Mouse (Mus musculus) heart, adult 2 months (tissue): ENCODE measurements at regions not wholly inside any gene's neighbourhood (a gene's known extent, or its start where the extent isn't known, plus 50 kb on each side); places are given as distances from the start of the nearest gene placed in this dataset.

ENCODE experiments used
- DNase-seq, 2 experiments: peaks; one replicate each; pipeline ENCODE4 v3.0.0; 2021
- H3K27ac ChIP-seq: fragments of 200-600 bp; 2 replicates; pipeline ENCODE4 v1.8.1; 2022
- H3K27me3 ChIP-seq: fragments of 200-500 bp; 2 replicates; pipeline ENCODE4 v1.6.1; 2012; ENCODE audit warnings: mild to moderate bottlenecking, low read length, inconsistent platforms, mixed read lengths; ENCODE audit not compliant: control insufficient read depth, insufficient read depth
- H3K36me3 ChIP-seq: fragments of 200-500 bp; 2 replicates; pipeline ENCODE4 v1.6.1; 2012; ENCODE audit warnings: low read length, inconsistent platforms; ENCODE audit not compliant: control insufficient read depth, insufficient read depth
- H3K4me1 ChIP-seq: fragments of 200-500 bp; 2 replicates; pipeline ENCODE4 v1.6.1; 2011; ENCODE audit warnings: low read length; ENCODE audit not compliant: control insufficient read depth, insufficient read depth
- H3K4me3 ChIP-seq: fragments of 200-600 bp; 2 replicates; pipeline ENCODE4 v1.8.1; 2022
- H3K79me2 ChIP-seq: fragments of 200-500 bp; replicated peaks from 2 replicates; pipeline ENCODE4 v1.6.1; 2012; ENCODE audit warnings: mild to moderate bottlenecking, inconsistent platforms, low read length, moderate library complexity, mixed read lengths; ENCODE audit not compliant: control insufficient read depth, insufficient read depth
- H3K9ac ChIP-seq: fragments of 200-500 bp; 2 replicates; pipeline ENCODE4 v1.6.1; 2012; ENCODE audit warnings: low read depth, mild to moderate bottlenecking, control low read depth, inconsistent platforms, low read length, mixed read lengths
- CTCF ChIP-seq: fragments of 200-600 bp; IDR thresholded peaks from 2 replicates; pipeline ENCODE4 v1.8.1; 2022; ENCODE audit warnings: antibody characterized with exemption, mild to moderate bottlenecking, moderate library complexity
- EP300 ChIP-seq: fragments of 200-500 bp; IDR thresholded peaks from 2 replicates; pipeline ENCODE4 v1.6.1; 2011; ENCODE audit warnings: low read depth, low read length, control low read depth; ENCODE audit not compliant: insufficient read depth
- POLR2A ChIP-seq: fragments of 200-500 bp; IDR thresholded peaks from 2 replicates; pipeline ENCODE4 v1.6.1; 2011; ENCODE audit warnings: mild to moderate bottlenecking, low read depth, low read length, control low read depth; ENCODE audit not compliant: insufficient read depth
- WGBS: fragments of 180-500 bp; shearing (Covaris S2); methylation state at CpG from one replicate; pipeline ENCODE4 v1.1.7; 2018; 5-methylcytosine and 5-hydroxymethylcytosine counted together
- intact Hi-C: fragments of 180-260 bp; cut with DNase I; formaldehyde crosslinking; loops from one replicate; pipeline ENCODE4 v1.15.1; 2025

DNA sequence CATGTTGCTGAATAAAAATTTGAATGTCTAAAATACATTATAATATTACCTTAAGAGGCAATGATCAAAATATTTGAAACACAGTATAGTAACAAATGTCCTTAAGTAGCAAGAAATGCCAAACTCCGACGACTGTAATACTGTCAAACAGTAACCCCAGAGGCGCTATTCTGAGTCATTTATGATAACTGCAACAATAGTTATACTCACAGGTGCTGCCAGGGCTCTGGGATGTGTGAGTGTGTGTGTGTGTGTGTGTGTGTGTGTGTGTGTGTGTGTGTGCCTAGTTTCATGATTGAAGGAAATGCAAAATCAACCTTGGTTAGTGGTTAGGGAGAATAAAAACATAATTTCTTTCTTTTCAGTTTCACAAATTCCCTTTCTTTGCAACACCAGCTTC, 94.0 kb upstream of the Galnt15 start:
- H3K4me3 ChIP-seq: peak overlapping the region; percentile 19; the same call in 1 of the 2 replicates
- H3K27me3 ChIP-seq: no peaks in the 10 kb centered on the region
- intact Hi-C loops: loop anchor here (5.0 kb wide), 2 partner anchors 102 to 277 kb away; partner anchors contain the start of gene Ankrd28
- H3K36me3 ChIP-seq: peaks cover 10% of the 10 kb centered on the region
- TF ChIP-seq POLR2A: no peak
- TF ChIP-seq EP300: no peak
- TF ChIP-seq CTCF: no peak
- no peak overlapping the region for H3K9ac ChIP-seq
- peak overlapping the region; percentile 73 for H3K27ac ChIP-seq
- no peaks in the 10 kb centered on the region for H3K79me2 ChIP-seq
- DNase-seq: no peak
- H3K4me1 ChIP-seq: peaks cover 19% of the 10 kb centered on the region
- 28% methylated on average over 3 of the region's 3 CpGs for WGBS

DNA sequence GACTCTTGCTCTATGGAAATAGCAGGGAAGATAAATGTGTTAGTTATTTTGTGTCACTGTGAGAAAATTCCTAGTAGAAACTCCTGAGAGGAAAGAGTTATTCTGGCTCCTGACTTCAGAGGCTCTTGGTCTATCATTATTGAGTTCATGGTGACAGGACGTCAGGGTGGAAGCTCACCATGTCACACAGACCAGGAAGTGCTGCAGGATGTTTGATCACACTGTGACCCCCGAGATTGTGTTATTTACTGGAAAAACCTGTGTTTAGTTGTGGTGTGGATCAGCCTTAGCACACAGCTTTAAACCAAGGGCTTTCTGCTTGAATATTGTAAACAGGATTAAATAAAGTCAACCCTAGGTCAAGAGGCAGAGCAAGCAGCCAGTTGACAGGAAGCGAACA, 93.4 kb upstream of the Galnt15 start:
- H3K4me1 ChIP-seq: peaks cover 16% of the 10 kb centered on the region
- H3K4me3 ChIP-seq: no peak overlapping the region
- TF ChIP-seq CTCF: no peak
- H3K27ac ChIP-seq: no peak overlapping the region; the same call in 1 of the 2 replicates
- H3K79me2 ChIP-seq: no peaks in the 10 kb centered on the region
- DNase-seq: no peak
- WGBS: 44% methylated on average over 3 of the region's 3 CpGs
- peaks cover 10% of the 10 kb centered on the region for H3K36me3 ChIP-seq
- no peak overlapping the region for H3K9ac ChIP-seq
- H3K27me3 ChIP-seq: no peaks in the 10 kb centered on the region
- intact Hi-C loops: no loop called here

DNA sequence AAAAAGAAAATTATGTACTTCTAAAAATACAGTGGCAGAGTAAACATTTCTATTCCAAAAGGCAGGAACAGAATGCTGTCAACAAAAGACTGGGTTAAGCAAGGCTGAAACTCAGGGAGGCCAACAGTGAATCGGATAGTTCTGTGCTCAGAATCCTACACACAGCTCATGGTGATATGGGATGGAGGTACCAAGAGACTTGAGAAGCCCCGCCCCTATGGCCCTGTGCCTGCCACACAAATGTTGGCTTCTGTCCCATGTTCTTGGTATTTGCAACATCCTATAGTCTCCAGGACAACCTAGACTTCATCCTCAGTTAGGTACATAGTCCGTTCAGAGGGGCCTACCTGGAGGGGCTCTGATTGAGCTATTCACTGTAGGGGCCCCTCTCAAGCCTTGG, 92.2 kb upstream of the Galnt15 start:
- Histone ChIP-seq H3K27me3 (no peaks in the 10 kb centered on the region), H3K36me3 (peaks cover 3% of the 10 kb centered on the region), H3K79me2 (no peaks in the 10 kb centered on the region), H3K9ac (no peak overlapping the region), H3K4me3 (no peak overlapping the region), H3K27ac (no peak overlapping the region), H3K4me1 (peaks cover 12% of the 10 kb centered on the region)
- TF ChIP-seq EP300 (no peak), POLR2A (no peak), CTCF (no peak)
- no peak for DNase-seq
- intact Hi-C loops: no loop called here
- WGBS: 84% methylated on average over 3 of the region's 3 CpGs

DNA sequence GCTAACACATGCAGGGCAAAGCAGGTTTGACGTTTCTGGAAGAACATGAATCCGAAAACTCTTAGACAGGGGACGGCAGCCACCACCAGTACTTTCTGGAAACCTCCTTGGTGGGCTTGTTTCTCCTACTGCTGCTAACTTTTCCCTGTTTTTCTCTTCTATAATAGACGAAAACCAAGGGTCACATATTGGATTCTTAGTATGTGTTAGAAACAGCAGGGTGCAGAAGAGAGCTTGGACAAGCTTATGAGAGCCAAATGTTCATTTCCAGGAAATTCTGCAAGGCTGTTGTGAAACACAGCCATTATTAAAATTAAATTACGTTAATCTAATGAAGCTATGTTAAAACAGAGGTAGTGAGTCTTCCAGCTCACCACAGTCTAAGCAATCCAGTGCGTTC, 87.9 kb upstream of the Galnt15 start:
- Histone ChIP-seq H3K27ac (no peak overlapping the region), H3K36me3 (no peaks in the 10 kb centered on the region), H3K4me3 (no peak overlapping the region), H3K79me2 (no peaks in the 10 kb centered on the region), H3K4me1 (peaks cover 6% of the 10 kb centered on the region), H3K9ac (no peak overlapping the region), H3K27me3 (no peaks in the 10 kb centered on the region)
- no peak for TF ChIP-seq EP300
- TF ChIP-seq CTCF: no peak
- TF ChIP-seq POLR2A: no peak
- intact Hi-C loops: no loop called here
- WGBS: 89% methylated on average over 6 of the region's 6 CpGs
- no peak for DNase-seq

DNA sequence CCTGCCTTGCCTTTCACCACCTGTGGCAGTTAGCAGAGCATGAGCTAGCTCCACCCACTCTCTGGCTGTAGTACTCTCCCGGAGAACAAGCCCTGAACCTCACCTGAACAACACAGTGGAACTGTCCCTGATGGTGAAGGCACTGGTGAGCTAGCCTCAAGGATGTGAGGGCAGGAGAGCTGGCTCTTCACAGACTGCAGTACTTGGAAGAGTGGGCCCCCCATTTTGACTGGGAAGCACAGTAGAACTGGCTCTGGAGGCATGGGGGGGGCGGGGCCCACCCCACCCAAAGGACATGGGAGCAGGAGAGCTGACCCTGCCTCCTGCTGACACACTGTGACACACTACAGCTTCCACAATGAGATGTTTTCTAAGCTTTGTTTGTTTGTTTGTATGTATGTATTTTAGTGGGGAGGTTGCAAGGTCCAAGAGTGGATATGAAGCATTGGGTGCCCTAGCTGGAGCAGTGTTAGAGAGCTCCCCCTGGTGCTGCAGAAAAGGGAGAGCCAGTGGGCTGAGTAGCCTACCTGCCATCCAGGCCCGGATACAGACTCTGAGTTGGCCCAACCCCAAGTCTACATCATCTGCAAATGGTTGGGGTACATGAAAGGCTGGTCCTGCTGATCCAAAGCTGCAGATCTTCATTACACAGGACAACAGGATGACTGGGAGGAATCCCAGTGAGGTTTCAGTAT, 86.4 kb upstream of the Galnt15 start:
- Histone ChIP-seq H3K4me3 (no peak overlapping the region), H3K4me1 (peaks cover 5% of the 10 kb centered on the region), H3K79me2 (no peaks in the 10 kb centered on the region), H3K36me3 (no peaks in the 10 kb centered on the region), H3K27ac (no peak overlapping the region), H3K27me3 (no peaks in the 10 kb centered on the region), H3K9ac (no peak overlapping the region)
- TF ChIP-seq EP300 (peak; percentile 71; the same call in 1 of the 2 replicates), CTCF (peak; percentile 88), POLR2A (no peak)
- intact Hi-C loops: loop anchor here (1.0 kb wide), 1 partner anchor 148 kb away; no protein-coding TSS in a partner anchor
- peak; percentile 52 for DNase-seq
- WGBS: 57% methylated on average over 3 of the region's 3 CpGs

DNA sequence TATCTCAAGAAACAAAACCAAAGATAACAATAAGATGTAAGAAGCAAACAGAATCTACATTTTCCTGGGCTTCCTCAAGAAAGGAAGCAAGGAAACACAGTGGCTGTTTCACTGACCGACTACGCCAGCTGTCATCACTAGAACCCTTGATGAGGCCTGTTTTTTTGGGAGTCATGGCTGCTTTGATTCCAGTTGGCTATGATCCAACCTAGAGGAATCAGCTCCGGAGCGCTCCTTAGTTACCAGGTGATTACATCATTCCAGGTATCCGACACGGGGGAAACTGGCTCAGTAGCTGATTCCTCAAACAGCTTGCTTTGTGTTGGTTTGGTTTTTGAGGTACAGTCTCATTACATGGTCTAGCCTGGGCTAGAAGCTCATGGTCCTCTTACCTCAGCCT, 84.1 kb upstream of the Galnt15 start:
- Histone ChIP-seq H3K27me3 (no peaks in the 10 kb centered on the region), H3K9ac (no peak overlapping the region), H3K79me2 (no peaks in the 10 kb centered on the region), H3K4me1 (peaks cover 5% of the 10 kb centered on the region), H3K27ac (no peak overlapping the region), H3K36me3 (no peaks in the 10 kb centered on the region), H3K4me3 (no peak overlapping the region)
- no peak for TF ChIP-seq CTCF
- TF ChIP-seq EP300: no peak
- no peak for DNase-seq
- WGBS: 38% methylated on average over 6 of the region's 6 CpGs
- intact Hi-C loops: loop anchor here (5.0 kb wide), 1 partner anchor 282 kb away; no protein-coding TSS in a partner anchor
